Mouse (Mus musculus) liver, embryonic 18 days (tissue): Measurements from ENCODE around the gene Rab1b. TPM values are rescaled to one million over a fixed set of nuclear protein-coding genes. Genes with fewer than 3 reads are reported as not detected.

Experiments used
- polyA plus RNA-seq: library from polyadenylated mRNA; depleted of rRNA; stranded (reverse); fragments of >200 nt; gene quantifications from 2 replicates; pipeline ENCODE4 v1.2.3, GENCODE M21; 2012; rRNA removed

Gene Rab1b
- 57.1 and 59.3 TPM in 2 replicates for polyA plus RNA-seq

DNA sequence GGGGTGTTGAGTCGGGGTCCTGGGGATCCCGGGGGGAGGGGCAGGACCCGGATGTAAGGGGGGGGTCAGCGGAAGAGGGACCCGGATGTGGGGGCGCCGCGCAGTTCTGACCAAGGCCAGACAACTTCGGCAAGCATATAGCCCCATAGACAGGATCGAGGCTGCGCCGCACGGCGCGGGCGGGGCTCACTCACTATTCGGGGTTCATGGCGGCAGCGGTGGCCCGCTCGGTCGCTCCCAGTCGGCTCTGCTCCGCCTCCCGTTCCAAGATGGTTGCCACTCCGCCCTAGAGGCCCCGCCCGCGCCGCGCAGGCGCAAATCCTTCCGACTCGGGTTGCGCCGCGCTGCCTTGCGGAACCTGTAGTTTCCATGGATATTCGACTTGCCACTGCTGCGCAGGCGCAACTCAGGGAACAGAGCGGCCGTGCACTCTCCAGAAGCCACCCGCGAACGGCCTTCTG is at the start of gene Rab1b:
Rab1b (minus strand) TSS at position 342 of the 461 bp plus-strand sequence.

DNA sequence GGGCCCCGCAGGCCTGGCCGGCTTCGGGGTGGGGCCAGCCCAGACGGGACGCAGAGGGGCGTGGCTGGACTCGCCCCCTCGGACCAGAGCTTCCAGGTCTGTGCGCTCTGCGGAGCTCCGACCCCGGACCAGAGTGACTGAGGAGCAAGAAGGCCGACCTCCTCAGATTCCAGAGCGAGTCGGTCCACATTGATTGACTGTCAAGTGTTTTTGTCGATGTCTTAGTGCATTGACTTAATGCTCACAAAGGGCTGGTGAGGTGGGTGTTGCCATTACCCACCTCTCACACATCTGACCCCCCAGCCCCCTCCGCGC is 11.5 kb upstream of the Rab1b start, which contains the start of gene Klc2:
Klc2 (minus strand) TSS at position 177 of the 315 bp plus-strand sequence.

DNA sequence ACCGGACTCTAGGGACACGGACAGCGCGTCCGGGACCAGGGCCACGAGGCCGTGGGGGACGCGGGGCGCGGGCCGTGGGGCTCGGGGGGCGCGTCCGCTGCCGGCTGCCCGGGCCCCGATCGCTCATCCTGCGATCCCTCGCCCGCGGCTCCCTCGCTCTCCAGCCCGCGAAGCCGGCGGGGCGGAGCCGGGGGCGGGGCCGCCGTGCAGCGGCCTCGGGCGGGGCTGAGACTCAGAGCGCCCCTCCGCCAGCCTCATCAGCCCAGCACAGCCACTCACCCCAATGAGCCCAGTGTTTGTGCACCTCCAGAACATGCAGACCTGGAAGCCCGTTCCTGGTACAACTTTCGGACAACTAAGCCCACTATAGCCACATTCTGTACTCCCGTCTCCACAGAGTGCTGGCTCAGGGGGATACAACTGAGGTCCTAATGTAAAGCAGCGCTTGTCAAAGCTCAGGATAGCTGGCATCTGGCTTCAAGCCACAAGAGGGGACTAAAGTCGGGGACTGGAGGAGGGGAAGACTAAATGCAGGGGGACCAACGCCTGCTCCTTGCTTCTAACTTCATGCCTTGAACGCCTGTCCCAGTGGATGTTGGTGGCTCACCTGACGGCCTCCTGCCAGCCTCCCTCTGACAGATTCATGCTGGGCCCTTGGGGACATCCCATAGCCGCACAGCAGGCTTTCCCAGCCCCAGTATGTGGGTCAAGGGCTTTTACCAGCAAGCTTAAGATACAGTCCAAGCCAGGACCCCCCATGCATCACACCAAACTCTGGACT is 8.3 kb downstream of the Rab1b start, which contains the start of gene Cnih2:
Cnih2 (minus strand) TSS at position 159 of the 781 bp plus-strand sequence.

DNA sequence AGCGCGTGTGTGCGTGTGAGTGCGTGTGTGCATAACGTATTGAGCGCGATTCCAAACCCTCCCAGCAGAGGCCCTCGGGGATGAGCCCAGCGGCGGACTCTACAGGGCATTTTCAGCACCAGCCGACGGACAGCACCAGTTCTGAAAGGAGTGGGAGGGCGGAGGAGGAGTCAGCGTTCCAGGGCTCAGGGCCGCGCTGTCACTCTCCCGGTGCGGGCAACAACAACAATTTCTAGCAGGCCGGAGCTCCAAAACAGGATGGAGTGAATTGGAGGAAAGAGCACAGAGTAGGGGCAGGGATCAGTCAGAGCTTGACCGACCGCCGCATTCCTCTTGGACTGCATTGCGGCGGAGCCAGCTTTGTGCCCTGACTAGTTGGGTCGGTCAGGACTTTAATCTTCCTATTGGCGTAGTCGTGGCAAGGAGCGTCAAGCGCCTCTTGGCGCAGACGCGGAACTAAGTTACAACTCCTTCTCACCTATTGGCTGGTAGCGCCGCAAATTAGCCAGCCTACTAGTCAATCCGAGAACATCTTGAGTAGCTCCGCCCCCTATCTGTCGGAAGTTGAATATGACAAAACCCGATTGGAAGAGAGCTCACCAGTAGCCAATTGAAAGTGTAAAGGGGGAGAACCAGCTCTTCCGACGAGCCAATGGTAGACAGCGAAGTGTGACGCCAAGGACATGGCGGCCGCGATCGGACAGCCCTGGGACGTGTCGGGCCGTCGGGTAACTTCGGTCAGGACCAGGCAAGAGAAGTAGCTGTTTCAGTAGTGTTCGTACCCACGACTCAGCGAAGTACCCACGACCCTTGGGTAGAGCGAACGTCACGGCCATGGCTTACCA is 18.8 kb downstream of the Rab1b start, which contains the start of gene Yif1a:
Yif1a (plus strand) TSS at position 655 of the 845 bp plus-strand sequence.

DNA sequence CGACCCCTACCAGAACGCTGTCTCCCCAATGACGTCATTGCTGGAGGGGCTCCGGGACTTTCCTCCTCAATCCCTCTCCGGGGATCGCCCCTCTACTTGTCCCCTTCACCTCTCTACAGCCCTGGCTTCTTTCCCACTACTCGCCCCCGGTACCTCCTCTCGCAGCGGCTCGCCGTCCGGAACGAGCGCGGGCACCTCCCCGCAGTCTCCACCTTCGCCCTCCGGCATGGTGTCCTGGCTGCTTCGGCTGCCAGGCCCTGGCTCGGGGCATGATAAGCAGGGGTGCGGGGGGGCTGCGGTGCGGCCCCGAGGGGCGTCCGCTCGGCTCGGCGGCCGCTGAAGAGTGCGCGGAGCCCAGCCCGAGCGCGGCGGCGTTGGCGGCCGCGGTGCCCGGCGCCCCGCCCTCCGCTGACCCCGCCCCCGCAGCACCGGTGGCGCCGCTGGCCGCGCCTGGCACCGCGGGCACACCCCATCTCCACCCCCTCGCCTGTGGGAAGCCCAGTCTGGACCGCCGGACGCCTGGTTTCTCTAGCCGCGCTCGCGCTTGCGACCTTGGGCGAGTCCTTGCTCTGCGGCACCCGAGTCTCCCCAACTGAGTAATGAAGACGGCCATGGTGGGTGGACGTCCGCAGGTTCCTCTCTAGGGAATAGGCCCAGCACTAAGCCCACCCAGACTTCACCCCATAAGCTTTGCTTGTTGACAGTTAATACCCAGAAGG is 21.6 kb downstream of the Rab1b start, which contains the start of gene Tmem151a:
Tmem151a (minus strand) TSS at position 387 of the 719 bp plus-strand sequence.

DNA sequence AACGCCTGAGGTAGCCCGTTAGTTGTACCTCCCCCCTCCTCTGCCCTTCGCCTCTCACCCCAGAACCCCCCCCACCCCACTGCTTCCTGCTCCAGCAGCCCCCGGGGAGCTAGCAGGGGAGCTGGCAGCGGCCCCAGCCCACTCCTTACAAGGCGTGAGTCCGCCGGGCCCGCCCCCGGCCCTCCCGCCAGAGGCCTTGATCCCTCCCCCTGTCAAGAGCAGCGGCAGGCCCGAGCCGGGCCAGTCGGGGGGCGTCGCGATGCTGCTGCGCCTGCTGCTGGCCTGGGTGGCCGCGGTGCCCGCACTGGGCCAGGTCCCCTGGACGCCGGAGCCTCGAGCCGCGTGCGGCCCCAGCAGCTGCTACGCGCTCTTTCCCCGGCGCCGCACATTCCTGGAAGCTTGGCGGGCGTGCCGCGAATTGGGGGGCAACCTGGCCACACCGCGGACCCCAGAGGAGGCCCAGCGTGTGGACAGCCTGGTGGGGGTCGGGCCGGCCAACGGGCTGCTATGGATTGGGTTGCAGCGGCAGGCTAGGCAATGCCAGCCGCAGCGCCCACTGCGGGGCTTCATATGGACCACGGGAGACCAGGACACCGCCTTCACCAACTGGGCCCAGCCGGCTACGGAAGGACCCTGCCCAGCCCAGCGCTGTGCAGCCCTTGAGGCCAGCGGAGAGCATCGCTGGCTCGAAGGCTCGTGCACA is 38.9 kb downstream of the Rab1b start, which contains the start of gene Cd248:
Cd248 (plus strand) TSS at position 212 of the 703 bp plus-strand sequence.

DNA sequence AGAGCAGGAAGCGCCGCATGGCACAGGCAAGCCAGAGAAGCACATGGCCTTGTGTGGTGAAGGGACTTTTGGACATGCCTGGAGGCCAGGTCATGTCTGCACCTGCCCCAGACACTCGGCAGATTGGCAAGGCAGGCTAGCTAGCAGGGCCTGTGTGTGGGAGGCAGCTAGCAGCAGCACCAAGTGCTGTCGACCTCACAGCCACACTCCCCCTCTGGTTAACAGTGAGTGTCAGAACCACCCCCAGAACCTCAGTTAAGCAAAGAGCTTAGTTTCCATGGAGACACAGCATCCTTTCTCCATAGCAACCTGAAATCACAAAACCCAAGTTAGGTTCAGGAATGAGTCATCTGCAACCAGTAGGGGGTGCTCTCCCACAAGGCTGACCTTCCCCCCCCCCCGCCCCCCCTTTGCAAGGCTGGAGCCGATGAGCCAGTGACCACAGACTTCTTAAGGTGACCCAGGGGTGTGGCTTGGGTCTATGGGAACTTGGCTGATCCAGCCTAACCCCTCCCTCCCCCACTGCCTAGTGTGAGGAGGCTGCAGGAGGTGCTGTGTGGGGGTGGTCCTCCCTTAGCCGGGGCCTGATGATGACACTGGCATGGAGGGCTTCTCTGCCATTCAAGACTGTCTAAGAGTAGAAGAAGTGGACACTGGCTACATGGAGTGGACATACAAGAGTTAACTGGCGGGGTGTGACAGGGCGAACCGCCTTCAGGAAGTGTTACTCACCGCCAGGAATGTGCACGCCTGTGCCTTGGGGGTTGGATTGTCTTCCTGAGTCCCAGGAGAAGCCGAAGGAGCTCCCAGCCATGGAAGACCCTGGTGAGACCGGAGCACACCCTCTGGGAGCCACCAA is 56.6 kb downstream of the Rab1b start, which contains the start of gene Rin1:
Rin1 (plus strand) TSS at position 435 of the 859 bp plus-strand sequence.

Other genes starting within 250 kb of the Rab1b start
- 0.06 and 0.10 TPM in 2 replicates for gene Actn3, start 229.2 kb downstream of the Rab1b start, polyA plus RNA-seq
- 10.1 and 10.6 TPM in 2 replicates for gene Zdhhc24, start 228.4 kb downstream of the Rab1b start, polyA plus RNA-seq
- gene Bbs1, start 200.4 kb downstream of the Rab1b start, polyA plus RNA-seq, result 0.52 and 0.79 TPM in 2 replicates
- gene Dpp3, start 178.8 kb downstream of the Rab1b start, polyA plus RNA-seq, result 33.6 and 33.7 TPM in 2 replicates
- 0.17 and 0.28 TPM in 2 replicates for gene Peli3, start 163.9 kb downstream of the Rab1b start, polyA plus RNA-seq
- gene Mrpl11, start 144.9 kb downstream of the Rab1b start, polyA plus RNA-seq, result 23.7 and 24.7 TPM in 2 replicates
- 0.07 and 0.10 TPM in 2 replicates for gene Npas4, start 116.8 kb downstream of the Rab1b start, polyA plus RNA-seq
- 1.4 and 2.0 TPM in 2 replicates for gene Slc29a2, start 83.2 kb downstream of the Rab1b start, polyA plus RNA-seq
- gene B4gat1, start 68.2 kb downstream of the Rab1b start, polyA plus RNA-seq, result 6.2 and 7.5 TPM in 2 replicates
- gene AC124502.3, start 68.2 kb downstream of the Rab1b start, polyA plus RNA-seq, result 0.26 and 0.37 TPM in 2 replicates
- gene Brms1, start 65.7 kb downstream of the Rab1b start, polyA plus RNA-seq, result 14.8 and 15.2 TPM in 2 replicates
- gene Rin1, start 56.6 kb downstream of the Rab1b start, polyA plus RNA-seq, result 0.52 and 0.58 TPM in 2 replicates
- 1.8 and 2.0 TPM in 2 replicates for gene Cd248, start 39.0 kb downstream of the Rab1b start, polyA plus RNA-seq
- 0.30 and 0.36 TPM in 2 replicates for gene Tmem151a, start 21.5 kb downstream of the Rab1b start, polyA plus RNA-seq
- gene Yif1a, start 18.5 kb downstream of the Rab1b start, polyA plus RNA-seq, result 61.5 and 66.8 TPM in 2 replicates
- gene Cnih2, start 8.6 kb downstream of the Rab1b start, polyA plus RNA-seq, result 0.22 and 0.24 TPM in 2 replicates
- gene Klc2, start 11.5 kb upstream of the Rab1b start, polyA plus RNA-seq, result 3.6 and 4.7 TPM in 2 replicates
- 4.7 and 5.9 TPM in 2 replicates for gene Pacs1, start 166.0 kb upstream of the Rab1b start, polyA plus RNA-seq
- gene Sf3b2, start 188.4 kb upstream of the Rab1b start, polyA plus RNA-seq, result 39.5 and 46.2 TPM in 2 replicates
- not detected in 2 replicates for gene Gal3st3, start 191.3 kb upstream of the Rab1b start, polyA plus RNA-seq
- gene Catsper1, start 228.7 kb upstream of the Rab1b start, polyA plus RNA-seq, result not detected in 2 replicates
- gene Cst6, start 242.5 kb upstream of the Rab1b start, polyA plus RNA-seq, result 0.26 and 0.34 TPM in 2 replicates